In the genomic region with DNA sequence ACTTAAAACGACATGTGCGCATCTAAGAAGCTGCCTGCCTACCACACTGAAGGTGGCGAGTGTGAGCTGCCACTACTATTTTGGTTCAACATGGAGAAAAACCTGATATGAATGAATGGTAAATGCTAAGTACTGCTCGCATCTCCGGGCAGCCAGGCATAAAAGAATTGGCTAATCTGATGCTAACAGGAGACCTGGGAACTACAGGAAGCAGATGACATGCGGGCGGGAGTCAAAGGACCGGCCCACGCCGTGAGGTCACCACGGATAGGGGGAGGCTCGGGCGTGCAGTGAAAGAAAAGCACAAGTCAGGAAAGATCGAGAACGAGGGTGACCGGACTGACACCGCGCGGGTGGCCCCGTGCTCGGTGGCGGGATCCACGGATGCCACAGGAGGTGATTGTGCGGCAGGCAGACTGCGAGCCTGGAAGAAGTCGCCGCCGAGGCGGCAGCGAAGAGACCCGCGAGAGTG, we compare ENCODE assay signal across 7 mouse cellular contexts. TPM values are rescaled to one million over a fixed set of nuclear protein-coding genes. Genes with fewer than 3 reads are reported as not detected.
A peak's percentile ranks its signal among the peaks of the same experiment; 100 is the strongest.
DNase-seq lines count a peak whose midpoint lies in the region; ATAC-seq and TF ChIP-seq lines count a peak whose summit lies in the region.

No protein-coding gene starts in this region.

- H3K9me3 ChIP-seq in hindbrain, embryonic 16.5 days (ENCODE audit: control insufficient read depth, low read length) = no peaks in the 10 kb centered on the region
- H3K9me3 ChIP-seq in megakaryocyte, embryonic 14.5 days = no peaks in the 10 kb centered on the region

- H3K4me1 ChIP-seq in hindbrain, embryonic 16.5 days (ENCODE audit: control insufficient read depth, insufficient read depth, low read depth, low read length) = peaks cover 9% of the 10 kb centered on the region
- H3K4me1 ChIP-seq in megakaryocyte, embryonic 14.5 days = peaks cover 41% of the 10 kb centered on the region

- intact Hi-C loops in gastrocnemius, adult 2 months (cut with DNase I) = no loop called here
- intact Hi-C loops in left cerebral cortex, postnatal 10 days (cut with DNase I) = loop anchor here (2.0 to 10.0 kb wide), 2 partner anchors 164 to 204 kb away; a partner anchor contains a TSS

- H3K9ac ChIP-seq in hindbrain, embryonic 16.5 days (ENCODE audit: low read depth, low read length) = peak overlapping the region; percentile 75

- H3K27ac ChIP-seq in gastrocnemius, adult 2 months = peak overlapping the region; percentile 78
- H3K27ac ChIP-seq in hindbrain, embryonic 16.5 days (ENCODE audit: low read depth, low read length) = no peak overlapping the region; the same call in 1 of the 2 replicates

- DNase-seq in adipocyte (ENCODE audit: low spot score) = peak; percentile 67
- DNase-seq in cerebellum, postnatal 25 days = peak; percentile 64 to 75
- peak; percentile 54 for DNase-seq in gastrocnemius, adult 2 months
- peak; percentile 23 to 62 for DNase-seq in left cerebral cortex, postnatal 10 days (ENCODE audit: extremely low spot score in 1 of 2, low spot score in 2 of 2)
- DNase-seq in right cerebral cortex, postnatal 10 days (ENCODE audit: low spot score in 2 of 2) = peak; percentile 40 to 48

- H3K36me3 ChIP-seq in hindbrain, embryonic 16.5 days (ENCODE audit: control insufficient read depth, insufficient read depth, low read length) = no peaks in the 10 kb centered on the region
- peaks cover 10% of the 10 kb centered on the region for H3K36me3 ChIP-seq in megakaryocyte, embryonic 14.5 days (replicated peaks; ENCODE audit: low read length)

- no peaks in the 10 kb centered on the region for H3K27me3 ChIP-seq in hindbrain, embryonic 16.5 days (replicated peaks; ENCODE audit: control insufficient read depth, insufficient read depth, low read length)
- H3K27me3 ChIP-seq in megakaryocyte, embryonic 14.5 days (replicated peaks) = no peaks in the 10 kb centered on the region

- under 1% methylated on average over 32 of the region's 32 CpGs for WGBS in hindbrain, embryonic 16.5 days

- TF ChIP-seq CTCF in gastrocnemius, adult 2 months (IDR thresholded peaks at IDR 0.05) = peak; percentile 19; the same call in 1 of the 2 replicates

- H3K4me2 ChIP-seq in hindbrain, embryonic 16.5 days (ENCODE audit: low read length) = peak overlapping the region; percentile 97

- peak overlapping the region; percentile 85 for H3K4me3 ChIP-seq in gastrocnemius, adult 2 months
- peak overlapping the region; percentile 90 for H3K4me3 ChIP-seq in hindbrain, embryonic 16.5 days (ENCODE audit: low read length)
- H3K4me3 ChIP-seq in megakaryocyte, embryonic 14.5 days (replicated peaks) = peak overlapping the region; percentile 100

- peak; percentile 62 for ATAC-seq in hindbrain, embryonic 16.5 days

RNA-seq across cellular contexts. Expression of a gene that starts 0.6 kb away (rescaled TPM):
- 1 to 10 TPM; 1.9 TPM for total RNA-seq in gastrocnemius, adult 2 months (2021)
- 8.9 and 10.1 TPM in 2 replicates for polyA plus RNA-seq in hindbrain, embryonic 16.5 days (2015; fragmentation: Nextera tagmentation; extraction: Ambion mirVana)
- 1 to 10 TPM; 6.0 to 8.0 TPM for total RNA-seq in left cerebral cortex, postnatal 10 days (2021)
- 9.3 and 29.5 TPM in 2 replicates for polyA plus RNA-seq in megakaryocyte, embryonic 14.5 days (2012; ENCODE audit: insufficient read depth, low replicate concordance)

RNA-seq across cellular contexts. Expression of a gene that starts 34.1 kb away (rescaled TPM):
- total RNA-seq in gastrocnemius, adult 2 months (2021) = under 1 TPM; 0.66 to 0.67 TPM
- 1.1 and 2.5 TPM in 2 replicates for polyA plus RNA-seq in hindbrain, embryonic 16.5 days (2015; fragmentation: Nextera tagmentation; extraction: Ambion mirVana)
- 1 to 10 TPM; 1.5 to 2.4 TPM for total RNA-seq in left cerebral cortex, postnatal 10 days (2021)
- polyA plus RNA-seq in megakaryocyte, embryonic 14.5 days (2012; ENCODE audit: insufficient read depth, low replicate concordance) = 0.02 TPM in 1 of 2 replicates, not detected in the other
